Comparison of ENCODE assay signal across 28 mouse cellular contexts in the genomic region with DNA sequence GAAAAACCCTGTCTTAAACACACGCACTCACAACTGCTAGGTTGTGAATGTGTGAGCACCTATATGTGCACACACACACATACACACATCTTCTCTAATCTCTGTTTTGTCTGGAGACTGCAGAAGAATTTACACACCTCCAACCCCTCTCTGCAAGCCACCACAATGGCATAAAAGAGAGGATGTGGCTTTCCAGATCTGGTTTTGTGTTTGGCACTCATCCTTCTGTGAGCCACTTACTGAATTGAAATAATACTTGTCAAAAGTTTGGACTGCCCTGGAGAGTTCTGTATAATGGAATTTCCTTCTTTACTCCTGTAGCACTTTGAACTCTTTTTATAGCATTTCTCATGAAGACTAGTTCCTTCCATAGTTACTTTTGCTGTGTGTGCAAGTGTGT. TPM values are rescaled to one million over a fixed set of nuclear protein-coding genes. Genes with fewer than 3 reads are reported as not detected.
DNase-seq lines count a peak whose midpoint lies in the region; ATAC-seq and TF ChIP-seq lines count a peak whose summit lies in the region.
"Had no signal": no experiment of that assay in that cellular context is flagged by ENCODE, and none has a peak within 500 bp of the region (broad histone marks: within the 10 kb centered on the region; RNA-seq: fewer than 3 reads in every experiment).

No protein-coding gene starts in this region.

- H3K9me3 ChIP-seq in midbrain, embryonic 11.5 days (ENCODE audit: control insufficient read depth, low read length): no peaks in the 10 kb centered on the region
- H3K9me3 ChIP-seq in midbrain, embryonic 16.5 days (replicated peaks; ENCODE audit: control insufficient read depth, low read length, poor library complexity, severe bottlenecking): no peaks in the 10 kb centered on the region
- H3K9me3 ChIP-seq: embryonic facial prominence, embryonic 10.5 days; embryonic facial prominence, embryonic 13.5 days; forebrain, embryonic 13.5 days; heart, embryonic 10.5 days; hindbrain, embryonic 13.5 days had no signal

- no peak overlapping the region for H3K4me2 ChIP-seq in midbrain, embryonic 11.5 days
- H3K4me2 ChIP-seq in midbrain, embryonic 16.5 days (ENCODE audit: low read length): no peak overlapping the region
- H3K4me2 ChIP-seq: embryonic facial prominence, embryonic 13.5 days; forebrain, embryonic 13.5 days; hindbrain, embryonic 13.5 days had no signal

- no peak for TF ChIP-seq POLR2A in embryonic fibroblast, embryonic 13.5 days (IDR thresholded peaks at IDR 0.05; ENCODE audit: low read depth, low read length)

- H3K27me3 ChIP-seq in midbrain, embryonic 11.5 days (ENCODE audit: control insufficient read depth, insufficient read depth, low read length): no peaks in the 10 kb centered on the region
- no peaks in the 10 kb centered on the region for H3K27me3 ChIP-seq in midbrain, embryonic 16.5 days (ENCODE audit: control insufficient read depth, insufficient read depth, low read depth, low read length)
- H3K27me3 ChIP-seq: embryonic facial prominence, embryonic 13.5 days; forebrain, embryonic 13.5 days; hindbrain, embryonic 13.5 days had no signal

- H3K4me3 ChIP-seq in midbrain, embryonic 11.5 days (ENCODE audit: low read depth, low read length): no peak overlapping the region
- no peak overlapping the region for H3K4me3 ChIP-seq in midbrain, embryonic 16.5 days (ENCODE audit: low read depth, low read length)
- H3K4me3 ChIP-seq in embryonic fibroblast, embryonic 13.5 days (ENCODE audit: insufficient read depth, low read length): no peak overlapping the region
- H3K4me3 ChIP-seq: embryonic facial prominence, embryonic 10.5 days; embryonic facial prominence, embryonic 13.5 days; forebrain, embryonic 10.5 days; forebrain, embryonic 13.5 days; heart, adult 2 months; heart, embryonic 10.5 days; hindbrain, embryonic 13.5 days had no signal

- WGBS in midbrain, embryonic 11.5 days: 96% methylated on average over 1 of the region's 1 CpGs
- WGBS in midbrain, embryonic 16.5 days: 95% methylated on average over 1 of the region's 1 CpGs

- DNase-seq in midbrain, embryonic 11.5 days (ENCODE audit: low spot score, missing footprints): peak; percentile 31
- peak; percentile 24 for DNase-seq in CD4-positive helper T cell, adult 2 months (ENCODE audit: low read depth, low spot score)
- peak; percentile 41 for DNase-seq in naive thymus-derived CD4-positive, alpha-beta T cell, adult 2 months (ENCODE audit: low read depth)
- no peak for DNase-seq in left cerebral cortex, postnatal 25 days (ENCODE audit: low spot score in 2 of 2)
- no peak for DNase-seq in thymus, adult 18-20 months
- no peak for DNase-seq in heart, postnatal 4 days
- DNase-seq: adrenal gland, adult 2 months; adrenal gland, postnatal 14 days; cerebellum, adult 11 months; cerebellum, adult 8-10 months; cerebellum, postnatal 10 days; cerebellum, postnatal 36 days; embryo, embryonic 11 days; gastrocnemius, postnatal 10 days; gastrocnemius, postnatal 36 days; heart, adult 2 months; heart, postnatal 10 days; heart, postnatal 36 days had no signal

- no peaks in the 10 kb centered on the region for H3K36me3 ChIP-seq in midbrain, embryonic 11.5 days (ENCODE audit: control insufficient read depth, insufficient read depth, low read length)
- no peaks in the 10 kb centered on the region for H3K36me3 ChIP-seq in midbrain, embryonic 16.5 days (ENCODE audit: control insufficient read depth, insufficient read depth, low read length)
- H3K36me3 ChIP-seq: embryonic facial prominence, embryonic 13.5 days; hindbrain, embryonic 13.5 days had no signal

- intact Hi-C loops in left cerebral cortex, postnatal 25 days (cut with DNase I): no loop called here

- no peaks in the 10 kb centered on the region for H3K4me1 ChIP-seq in midbrain, embryonic 11.5 days (ENCODE audit: control insufficient read depth, insufficient read depth, low read length)
- no peaks in the 10 kb centered on the region for H3K4me1 ChIP-seq in midbrain, embryonic 16.5 days (ENCODE audit: control insufficient read depth, insufficient read depth, low read length)
- peaks cover 5% of the 10 kb centered on the region; the same call in 1 of the 2 replicates for H3K4me1 ChIP-seq in embryonic fibroblast, embryonic 13.5 days (ENCODE audit: control insufficient read depth, insufficient read depth, low read length)
- H3K4me1 ChIP-seq: embryonic facial prominence, embryonic 13.5 days; forebrain, embryonic 10.5 days; forebrain, embryonic 13.5 days had no signal

- H3K27ac ChIP-seq in midbrain, embryonic 11.5 days (ENCODE audit: low read depth, low read length): no peak overlapping the region
- no peak overlapping the region for H3K27ac ChIP-seq in midbrain, embryonic 16.5 days (ENCODE audit: low read length)
- H3K27ac ChIP-seq in embryonic fibroblast, embryonic 13.5 days (ENCODE audit: insufficient read depth, low read length): 0 out of 2 replicates have a peak overlapping the region, but pooled peaks have one; percentile 12
- H3K27ac ChIP-seq: embryonic facial prominence, embryonic 10.5 days; embryonic facial prominence, embryonic 13.5 days; forebrain, embryonic 10.5 days; forebrain, embryonic 13.5 days; heart, adult 2 months; heart, embryonic 10.5 days; hindbrain, embryonic 13.5 days had no signal

- TF ChIP-seq CTCF in embryonic fibroblast, embryonic 13.5 days (IDR thresholded peaks at IDR 0.05; ENCODE audit: borderline replicate concordance, insufficient read depth, low read length): no peak

- H3K9ac ChIP-seq in midbrain, embryonic 11.5 days (ENCODE audit: low read length): no peak overlapping the region
- no peak overlapping the region for H3K9ac ChIP-seq in midbrain, embryonic 16.5 days (ENCODE audit: low read depth, low read length)
- H3K9ac ChIP-seq: embryonic facial prominence, embryonic 13.5 days; forebrain, embryonic 13.5 days; hindbrain, embryonic 13.5 days had no signal

- ATAC-seq in midbrain, embryonic 11.5 days (ENCODE audit: low FRiP score): no peak
- ATAC-seq in midbrain, embryonic 16.5 days: no peak
- ATAC-seq: forebrain, embryonic 13.5 days; forebrain, embryonic 16.5 days; hindbrain, embryonic 16.5 days had no signal

RNA-seq across cellular contexts. Expression of a gene that starts 8.9 kb away (rescaled TPM):
- 153 and 162 TPM in 2 replicates for polyA plus RNA-seq in midbrain, embryonic 11.5 days (2014; fragmentation: Nextera tagmentation; extraction: Ambion mirVana)
- 134 TPM in 2 replicates for polyA plus RNA-seq in midbrain, embryonic 16.5 days (2015; fragmentation: Nextera tagmentation; extraction: Ambion mirVana)
- 33.6 and 39.7 TPM in 2 replicates for polyA plus RNA-seq in embryonic fibroblast, embryonic 13.5 days (2011; ENCODE audit: insufficient read length, low read depth, missing spikeins)
- 100 to 1,000 TPM; 132 to 133 TPM for total RNA-seq in left cerebral cortex, postnatal 25 days (2021)
- total RNA-seq in heart, postnatal 4 days (2021): 100 to 1,000 TPM; 204 to 207 TPM

RNA-seq across cellular contexts. Expression of a gene that starts 22.1 kb away (rescaled TPM):
- polyA plus RNA-seq in midbrain, embryonic 11.5 days (2014; fragmentation: Nextera tagmentation; extraction: Ambion mirVana): 35.0 and 38.8 TPM in 2 replicates
- polyA plus RNA-seq in midbrain, embryonic 16.5 days (2015; fragmentation: Nextera tagmentation; extraction: Ambion mirVana): 35.6 and 36.4 TPM in 2 replicates
- 262 and 294 TPM in 2 replicates for polyA plus RNA-seq in embryonic fibroblast, embryonic 13.5 days (2011; ENCODE audit: insufficient read length, low read depth, missing spikeins)
- total RNA-seq in left cerebral cortex, postnatal 25 days (2021): 100 to 1,000 TPM; 243 to 244 TPM
- total RNA-seq in heart, postnatal 4 days (2021): 100 to 1,000 TPM; 239 to 253 TPM

Comparison
In these comparisons a context has a peak if more than half of its experiments do, and no peak if none do; other contexts are left out.
1. DNase-seq: peak in midbrain, embryonic 11.5 days (single experiment), CD4-positive helper T cell, adult 2 months (single experiment) and naive thymus-derived CD4-positive, alpha-beta T cell, adult 2 months (single experiment); none in left cerebral cortex, postnatal 25 days (0 of 2), thymus, adult 18-20 months (0 of 2) and heart, postnatal 4 days (single experiment).